Mouse (Mus musculus) erythroblast, adult 5-6 weeks (primary cell): ENCODE measurements around the gene Cep170b. TPM values are rescaled to one million over a fixed set of nuclear protein-coding genes. Genes with fewer than 3 reads are reported as not detected.
A peak's percentile ranks its signal among the peaks of the same experiment; 100 is the strongest.

Experiments used
- ATAC-seq: replicated peaks from 2 replicates; pipeline ENCODE4 v1.8.0; 2016; ENCODE audit warnings: moderate number of reproducible peaks, mild to moderate bottlenecking, moderate TSS enrichment, inconsistent platforms; ENCODE audit not compliant: poor library complexity, low FRiP score, severe bottlenecking
- total RNA-seq, 2 experiments: library from RNA; stranded (forward) in 1 of 2; stranded (reverse) in 1 of 2; fragments of 150-400 nt in 1 of 2; fragments of 200-764, 138-1000 nt in 1 of 2; gene quantifications; 2 replicates each; pipeline versions ENCODE4 v1.2.3 to v1.2.4; 2015 to 2017; ENCODE audit warnings: low replicate concordance in 2 of 2

Gene Cep170b
- total RNA-seq, 2 experiments from 2014 or later = 0.51 TPM; not detected in 1

DNA sequence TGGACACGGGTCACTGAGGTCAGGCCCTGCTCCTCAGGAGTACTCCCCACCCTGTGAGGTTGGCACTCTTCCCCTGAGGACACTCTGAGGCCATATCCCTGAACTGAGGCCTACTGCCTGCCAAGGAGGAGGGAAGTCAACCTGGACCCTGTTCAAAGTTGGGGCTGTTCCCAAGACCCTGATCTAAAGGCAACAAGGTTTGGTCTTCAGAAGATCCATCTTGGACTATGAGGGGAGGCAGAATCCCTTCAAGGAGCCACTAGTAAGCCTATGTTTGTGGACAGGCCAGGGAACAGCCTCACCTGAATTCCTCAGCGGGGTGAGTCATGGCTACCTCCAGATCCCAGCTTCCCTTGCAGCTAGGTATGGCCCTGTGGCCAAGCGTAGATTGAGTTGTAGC, 39.2 kb downstream of the Cep170b start:
- ATAC-seq = no peak

DNA sequence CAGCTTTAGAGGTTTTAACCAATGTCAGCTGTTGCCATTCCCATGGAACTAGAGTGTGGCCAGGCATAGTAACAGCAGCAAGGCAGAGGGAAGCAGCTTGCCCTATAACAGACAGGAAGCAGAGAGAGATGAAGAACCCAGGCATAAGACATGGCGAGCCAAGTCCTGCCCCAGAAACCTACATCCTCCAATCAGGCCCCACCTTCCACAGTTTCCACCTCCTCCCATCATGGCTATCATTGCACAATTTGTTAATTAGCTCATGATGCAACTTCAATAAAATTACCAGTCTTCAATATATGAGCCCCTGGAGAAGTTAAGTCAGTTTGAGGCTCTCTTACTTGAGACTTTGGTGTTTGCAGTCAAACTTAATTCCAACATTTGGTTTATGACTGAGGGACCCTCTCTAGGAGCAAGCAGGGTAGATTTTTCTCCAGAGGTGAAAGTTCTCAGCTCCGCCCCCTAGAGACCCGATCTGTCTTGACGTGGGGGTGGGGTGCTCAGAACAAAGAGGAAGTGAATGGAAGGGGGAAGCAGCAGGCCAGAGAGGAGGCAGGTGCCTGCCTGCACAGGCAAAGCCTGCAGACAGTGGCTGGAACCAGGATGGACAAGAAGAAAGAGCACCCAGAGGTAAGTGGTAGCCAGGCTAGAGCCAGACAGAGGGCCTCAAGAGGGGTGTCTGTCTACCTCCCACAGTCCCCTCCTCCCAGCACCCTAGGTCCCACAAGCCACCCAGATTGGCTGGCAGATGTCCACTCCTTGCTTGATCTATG, 40.1 kb downstream of the Cep170b start, which contains the start of gene Pld4:
Pld4 (plus strand) TSS at position 502 of the 773 bp plus-strand sequence.
- ATAC-seq = no peak

DNA sequence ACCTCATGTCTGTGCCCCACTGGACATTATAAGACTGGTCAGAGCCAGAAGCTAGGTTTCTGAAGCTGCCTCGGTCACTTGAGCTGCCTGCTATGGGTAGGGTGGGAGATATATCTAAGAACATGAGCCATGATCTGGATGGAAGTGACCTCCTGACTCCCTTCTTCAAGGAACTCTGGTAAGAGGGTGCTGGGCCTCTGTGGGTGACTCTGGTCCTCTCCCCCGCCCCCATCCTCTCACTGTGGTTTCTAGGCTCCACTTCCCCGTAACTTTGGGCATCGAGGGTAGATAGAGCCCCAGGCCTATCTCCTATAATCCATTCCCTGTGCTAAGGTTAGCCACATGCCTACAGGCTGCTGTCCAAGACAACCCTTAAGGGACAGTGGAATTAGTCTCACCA, 41.2 kb downstream of the Cep170b start:
- ATAC-seq = no peak

DNA sequence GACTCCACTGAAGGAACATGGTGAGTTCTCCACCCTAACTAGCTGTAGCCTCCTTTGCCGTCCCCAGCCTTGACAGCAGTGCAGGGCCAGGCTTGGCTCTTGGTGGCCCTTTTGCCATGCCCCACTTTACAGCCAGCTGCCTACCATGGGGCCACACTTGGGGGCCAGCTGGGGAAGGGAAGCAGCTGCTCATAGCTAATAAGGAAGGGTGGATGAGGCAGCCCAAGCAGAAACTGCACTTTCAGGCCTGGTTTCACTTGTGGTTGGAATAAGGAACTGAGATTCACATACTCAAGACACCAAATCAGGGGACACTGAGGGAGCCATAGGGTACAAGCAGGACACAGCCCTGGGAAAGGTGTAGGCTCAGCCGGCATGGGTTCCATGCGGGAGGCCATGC, 41.8 kb downstream of the Cep170b start:
- no peak for ATAC-seq

DNA sequence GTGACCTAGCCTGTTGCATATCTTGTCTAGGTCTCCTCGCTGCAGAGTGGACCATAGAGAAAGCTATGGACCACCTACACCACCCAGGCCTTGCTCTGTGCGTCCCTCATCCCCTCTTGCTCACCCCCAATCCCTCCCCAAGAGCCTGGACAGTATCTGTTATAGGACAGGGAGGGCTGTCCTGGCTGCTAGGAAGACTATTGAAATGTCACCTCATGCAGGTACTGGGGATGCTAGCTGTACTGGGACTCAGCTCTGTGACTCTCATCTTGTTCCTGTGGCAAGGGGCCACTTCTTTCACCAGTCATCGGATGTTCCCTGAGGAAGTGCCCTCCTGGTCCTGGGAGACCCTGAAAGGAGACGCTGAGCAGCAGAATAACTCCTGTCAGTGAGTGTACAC, 42.9 kb downstream of the Cep170b start:
- no peak for ATAC-seq

DNA sequence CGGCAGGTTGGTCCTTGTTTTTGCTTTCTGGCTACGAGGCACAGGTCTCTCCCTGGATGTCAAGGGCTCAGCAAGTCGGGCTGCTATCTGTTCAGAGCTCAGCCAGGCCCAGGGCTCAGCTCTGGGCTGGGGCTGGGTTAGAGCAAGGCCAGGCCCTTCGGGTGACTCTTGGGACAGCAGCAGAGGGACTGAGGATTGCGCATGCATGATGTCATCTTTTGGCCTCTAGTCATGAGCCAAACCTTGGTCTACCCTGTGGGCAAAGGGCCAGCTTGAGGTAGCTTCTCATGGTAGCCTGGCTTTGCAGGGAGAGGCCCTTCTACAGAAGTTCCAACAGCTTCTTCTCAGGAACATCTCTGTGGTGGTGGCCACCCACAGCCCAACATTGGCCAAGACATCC, 43.9 kb downstream of the Cep170b start:
- no peak for ATAC-seq

DNA sequence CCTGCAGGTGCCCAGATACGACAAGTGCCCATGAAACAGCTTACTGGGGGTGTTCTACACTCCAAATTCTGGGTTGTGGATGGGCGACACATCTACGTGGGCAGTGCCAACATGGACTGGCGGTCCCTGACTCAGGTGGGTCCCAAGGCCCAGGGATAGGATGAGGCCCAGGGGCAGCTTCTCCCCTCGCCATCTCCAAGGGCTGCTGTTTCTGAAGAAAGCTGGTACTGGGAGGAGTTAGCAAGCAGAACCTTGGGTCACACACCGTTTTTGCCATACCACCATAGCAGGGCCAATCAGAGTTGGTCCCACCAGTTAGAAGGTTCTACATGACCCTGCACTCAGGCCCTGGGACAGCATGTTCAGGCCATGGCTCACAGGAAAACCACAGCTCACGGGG, 44.7 kb downstream of the Cep170b start:
- ATAC-seq = no peak

DNA sequence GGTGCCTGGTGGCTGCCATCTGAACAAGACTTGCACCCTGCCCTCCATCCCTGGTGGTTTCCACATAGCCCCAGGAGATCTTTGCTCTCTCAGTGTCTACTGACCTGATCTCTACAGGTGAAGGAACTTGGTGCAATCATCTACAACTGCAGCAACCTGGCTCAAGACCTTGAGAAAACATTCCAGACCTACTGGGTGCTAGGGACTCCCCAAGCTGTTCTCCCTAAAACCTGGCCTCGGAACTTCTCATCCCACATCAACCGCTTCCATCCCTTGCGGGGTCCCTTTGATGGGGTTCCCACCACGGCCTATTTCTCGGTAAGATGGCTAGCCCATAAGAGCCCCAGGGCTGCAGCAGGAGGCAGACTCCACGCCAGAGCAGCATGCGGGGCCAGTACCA, 46.3 kb downstream of the Cep170b start:
- ATAC-seq = no peak

- ATAC-seq = no peak
These were observed 47.0 kb downstream of the Cep170b start for GRCm38 (mm10) chr12:112767036-112767890.

DNA sequence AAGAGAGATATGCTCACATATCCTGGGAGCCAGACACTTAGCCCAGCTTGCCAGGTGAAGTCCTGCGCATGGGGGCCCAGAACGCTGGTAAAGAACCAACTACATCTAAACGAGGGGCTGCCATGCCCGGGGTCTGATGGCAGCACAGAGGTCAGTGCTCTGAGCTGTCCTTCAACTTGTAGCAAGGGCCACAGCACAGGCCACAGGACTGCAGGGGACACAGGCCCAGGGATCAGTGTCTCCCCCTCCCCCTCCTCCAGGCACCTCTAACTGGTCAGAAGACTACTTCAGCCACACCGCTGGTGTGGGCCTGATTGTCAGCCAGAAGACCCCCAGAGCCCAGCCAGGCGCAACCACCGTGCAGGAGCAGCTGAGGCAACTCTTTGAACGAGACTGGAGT, 47.9 kb downstream of the Cep170b start:
- ATAC-seq = no peak

GRCm38 (mm10) chr12:112769031-112769430, 48.8 kb downstream of the Cep170b start:
- no peak for ATAC-seq

GRCm38 (mm10) chr12:112769751-112770150, 49.5 kb downstream of the Cep170b start:
- no peak for ATAC-seq

- ATAC-seq = no peak
These were observed 50.1 kb downstream of the Cep170b start for GRCm38 (mm10) chr12:112770396-112770795.

GRCm38 (mm10) chr12:112772306-112772705, 52.1 kb downstream of the Cep170b start:
- ATAC-seq = no peak

DNA sequence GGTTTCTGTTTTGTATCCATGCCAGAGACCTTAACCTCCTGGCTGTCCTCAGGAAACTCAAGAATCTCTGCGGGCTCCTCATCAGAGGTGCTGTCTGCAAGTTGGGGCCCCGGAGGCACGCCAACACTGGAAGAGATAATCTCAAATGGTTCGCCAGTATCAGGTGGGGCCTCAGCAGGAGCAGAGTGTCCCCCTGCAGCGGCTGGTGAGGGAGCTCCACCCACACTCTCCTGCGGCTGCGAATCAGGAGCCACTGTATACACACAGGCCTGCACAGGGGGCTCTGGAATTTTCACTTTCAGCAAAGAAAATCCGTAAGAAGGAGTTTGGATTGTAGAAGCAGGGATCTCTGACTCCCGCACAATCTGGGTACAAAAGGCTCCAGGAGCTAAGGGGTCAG, 53.1 kb downstream of the Cep170b start:
- ATAC-seq = no peak

GRCm38 (mm10) chr12:112774026-112774425, 53.8 kb downstream of the Cep170b start:
- ATAC-seq = no peak

- ATAC-seq = no peak
These were observed 54.2 kb downstream of the Cep170b start for GRCm38 (mm10) chr12:112774481-112774880.

DNA sequence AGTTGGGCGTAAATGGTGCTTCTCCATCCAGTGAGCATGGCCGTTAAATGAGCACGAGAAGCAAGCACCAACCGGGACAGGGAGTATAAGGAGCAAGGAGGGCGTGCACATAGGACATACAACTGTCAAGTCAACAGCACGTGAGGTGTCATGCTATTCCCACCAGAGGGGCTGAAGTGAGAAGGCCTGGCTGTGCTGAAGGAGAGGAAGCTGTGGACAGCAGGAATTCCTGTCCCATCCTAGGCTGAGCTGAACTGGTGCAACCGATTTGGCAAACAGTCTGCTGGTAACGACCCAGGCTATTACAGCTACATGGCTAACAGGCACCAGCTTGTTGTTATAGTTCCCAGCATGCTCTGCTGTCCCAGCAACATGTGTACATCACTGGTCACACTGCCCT, 70.8 kb downstream of the Cep170b start:
- no peak for ATAC-seq

GRCm38 (mm10) chr12:112793601-112794355, 73.5 kb downstream of the Cep170b start:
- ATAC-seq = peak; percentile 43; the same call in 1 of the 2 replicates

DNA sequence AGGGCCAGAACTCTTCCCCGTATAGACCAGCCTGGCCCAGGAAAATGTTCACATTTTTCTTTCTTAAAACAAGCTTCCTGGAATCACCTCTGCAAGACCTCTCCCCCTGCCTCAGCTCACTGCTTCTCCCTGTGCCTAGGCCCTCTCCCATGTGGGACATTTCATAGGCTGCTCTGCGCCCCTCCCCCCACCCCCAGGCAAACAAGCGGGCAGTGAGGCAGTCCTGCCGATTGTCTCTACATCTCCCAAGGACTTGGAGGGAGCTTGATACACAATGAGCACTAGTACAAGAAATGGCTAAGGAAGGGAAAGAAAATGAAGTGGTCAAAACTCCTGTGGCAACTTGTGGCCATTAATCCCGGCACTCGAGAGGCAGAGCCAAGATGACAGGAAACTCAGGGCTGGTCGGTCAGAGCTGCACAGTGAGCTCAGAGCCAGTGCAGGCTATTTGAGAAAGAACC, 74.1 kb downstream of the Cep170b start:
- ATAC-seq = no peak
